Mouse (Mus musculus) embryonic facial prominence, embryonic 11.5 days (tissue): ENCODE data around the gene Gif. TPM values are rescaled to one million over a fixed set of nuclear protein-coding genes. Genes with fewer than 3 reads are reported as not detected.
A peak's percentile ranks its signal among the peaks of the same experiment; 100 is the strongest.

Source experiments
- ATAC-seq: fragments of 200-750 bp; cut with Nextera tagmentation; replicated peaks from 2 replicates; pipeline ENCODE4 v1.8.0; 2017; ENCODE audit warnings: low read depth; ENCODE audit not compliant: insufficient number of reproducible peaks, low FRiP score, low TSS enrichment
- DNase-seq: peaks from one replicate; pipeline ENCODE4 v3.0.0-alpha.2; 2015; ENCODE audit warnings: low spot score
- H3K27ac ChIP-seq: fragments of 300-500 bp; sonication (generic); replicated peaks from 2 replicates; pipeline ENCODE4 v1.5.1; 2014; ENCODE audit warnings: mild to moderate bottlenecking, low read depth, low read length, control low read depth
- H3K27me3 ChIP-seq: fragments of 300-500 bp; sonication (generic); 2 replicates; pipeline ENCODE4 v1.6.1; 2014; ENCODE audit warnings: mild to moderate bottlenecking, low read length, moderate library complexity, mixed read lengths; ENCODE audit not compliant: control insufficient read depth, insufficient read depth
- H3K36me3 ChIP-seq: fragments of 300-500 bp; sonication (generic); replicated peaks from 2 replicates; pipeline ENCODE4 v1.6.1; 2014; ENCODE audit warnings: low read depth, mild to moderate bottlenecking, low read length, moderate library complexity, mixed read lengths; ENCODE audit not compliant: control insufficient read depth, insufficient read depth
- H3K4me1 ChIP-seq: fragments of 300-500 bp; sonication (generic); 2 replicates; pipeline ENCODE4 v1.6.1; 2014; ENCODE audit warnings: low read length, mixed read lengths; ENCODE audit not compliant: control insufficient read depth, insufficient read depth
- H3K4me2 ChIP-seq: fragments of 300-500 bp; sonication (generic); 2 replicates; pipeline ENCODE4 v1.6.1; 2014; ENCODE audit warnings: low read depth, mild to moderate bottlenecking, control low read depth, low read length, moderate library complexity
- H3K4me3 ChIP-seq: fragments of 300-500 bp; sonication (generic); 2 replicates; pipeline ENCODE4 v1.5.1; 2014; ENCODE audit warnings: low read depth, low read length, control low read depth
- H3K9ac ChIP-seq: fragments of 300-500 bp; sonication (generic); replicated peaks from 2 replicates; pipeline ENCODE4 v1.6.1; 2014; ENCODE audit warnings: mild to moderate bottlenecking, control low read depth, low read length
- H3K9me3 ChIP-seq: fragments of 300-500 bp; sonication (generic); replicated peaks from 2 replicates; pipeline ENCODE4 v1.6.1; 2016; ENCODE audit warnings: mild to moderate bottlenecking, low read length, inconsistent platforms, mixed read lengths; ENCODE audit not compliant: control insufficient read depth
- WGBS: fragments of 180-500 bp; shearing (Covaris S2); extraction: QIAGEN DNeasy Blood & Tissue Kit; methylation state at CpG from one replicate; pipeline ENCODE4 v1.1.7; 2014; 5-methylcytosine and 5-hydroxymethylcytosine counted together
- polyA plus RNA-seq: library from polyadenylated mRNA; unstranded; fragments of >200 nt; fragmentation: Nextera tagmentation; extraction: Ambion mirVana; gene quantifications from 2 replicates; pipeline ENCODE4 v1.2.1, GENCODE M21; 2014

Gene Gif
- polyA plus RNA-seq, 1 experiment from 2014 or later: not detected

- Histone ChIP-seq H3K4me2 (no peak overlapping the region), H3K27me3 (no peaks in the 10 kb centered on the region), H3K27ac (no peak overlapping the region), H3K9ac (no peak overlapping the region), H3K9me3 (no peaks in the 10 kb centered on the region), H3K4me3 (no peak overlapping the region), H3K4me1 (no peaks in the 10 kb centered on the region), H3K36me3 (no peaks in the 10 kb centered on the region)
- ATAC-seq (0 out of 2 replicates have a peak, but pooled peaks have one; percentile 29), DNase-seq (peak; percentile 70)
- WGBS: 62% methylated on average over 7 of the region's 7 CpGs
Observed at GRCm38 (mm10) chr19:11777191-11777865, 30.0 kb downstream of the Gif start.

- no peak for DNase-seq
- no peak for ATAC-seq
- Histone ChIP-seq H3K4me1 (no peaks in the 10 kb centered on the region), H3K9me3 (no peaks in the 10 kb centered on the region), H3K27ac (no peak overlapping the region), H3K27me3 (no peaks in the 10 kb centered on the region), H3K9ac (no peak overlapping the region), H3K4me3 (no peak overlapping the region), H3K36me3 (no peaks in the 10 kb centered on the region), H3K4me2 (no peak overlapping the region)
- WGBS: 89% methylated on average over 14 of the region's 14 CpGs
Observed at GRCm38 (mm10) chr19:11785409-11786154, 38.2 kb downstream of the Gif start.

GRCm38 (mm10) chr19:11787826-11788225 lies 40.5 kb downstream of the Gif start:
- Histone ChIP-seq H3K4me2 (no peak overlapping the region), H3K9ac (no peak overlapping the region), H3K36me3 (no peaks in the 10 kb centered on the region), H3K4me3 (no peak overlapping the region), H3K27me3 (no peaks in the 10 kb centered on the region), H3K4me1 (no peaks in the 10 kb centered on the region), H3K27ac (no peak overlapping the region), H3K9me3 (no peaks in the 10 kb centered on the region)
- 93% methylated on average over 6 of the region's 6 CpGs for WGBS
- DNase-seq (no peak), ATAC-seq (no peak)

GRCm38 (mm10) chr19:11788876-11789275 lies 41.5 kb downstream of the Gif start:
- DNase-seq (no peak), ATAC-seq (no peak)
- no peaks in the 10 kb centered on the region for H3K36me3 ChIP-seq
- H3K9me3 ChIP-seq: no peaks in the 10 kb centered on the region
- H3K9ac ChIP-seq: no peak overlapping the region
- no peaks in the 10 kb centered on the region for H3K27me3 ChIP-seq
- WGBS: 83% methylated on average over 6 of the region's 6 CpGs
- H3K27ac ChIP-seq: no peak overlapping the region
- H3K4me1 ChIP-seq: no peaks in the 10 kb centered on the region
- no peak overlapping the region for H3K4me3 ChIP-seq
- no peak overlapping the region for H3K4me2 ChIP-seq

GRCm38 (mm10) chr19:11791825-11792224 lies 44.5 kb downstream of the Gif start:
- DNase-seq (no peak), ATAC-seq (no peak)
- 81% methylated on average over 5 of the region's 5 CpGs for WGBS
- Histone ChIP-seq H3K9me3 (no peaks in the 10 kb centered on the region), H3K4me2 (no peak overlapping the region), H3K9ac (no peak overlapping the region), H3K4me1 (no peaks in the 10 kb centered on the region), H3K27ac (no peak overlapping the region), H3K27me3 (no peaks in the 10 kb centered on the region), H3K4me3 (no peak overlapping the region), H3K36me3 (no peaks in the 10 kb centered on the region)

GRCm38 (mm10) chr19:11793741-11794359 lies 46.5 kb downstream of the Gif start:
- no peaks in the 10 kb centered on the region for H3K4me1 ChIP-seq
- no peaks in the 10 kb centered on the region for H3K9me3 ChIP-seq
- H3K4me3 ChIP-seq: no peak overlapping the region
- no peak overlapping the region for H3K27ac ChIP-seq
- ATAC-seq (no peak), DNase-seq (no peak)
- WGBS: 88% methylated on average over 2 of the region's 2 CpGs
- H3K27me3 ChIP-seq: no peaks in the 10 kb centered on the region
- H3K4me2 ChIP-seq: no peak overlapping the region
- H3K36me3 ChIP-seq: no peaks in the 10 kb centered on the region
- no peak overlapping the region for H3K9ac ChIP-seq

GRCm38 (mm10) chr19:11794447-11794846 lies 47.1 kb downstream of the Gif start:
- H3K27ac ChIP-seq: no peak overlapping the region
- WGBS: 88% methylated on average over 6 of the region's 6 CpGs
- ATAC-seq: no peak

More at GRCm38 (mm10) chr19:11794447-11794846, 47.1 kb downstream of the Gif start:
- Histone ChIP-seq H3K9ac (no peak overlapping the region), H3K4me3 (no peak overlapping the region), H3K9me3 (no peaks in the 10 kb centered on the region), H3K36me3 (no peaks in the 10 kb centered on the region), H3K4me2 (no peak overlapping the region), H3K27me3 (no peaks in the 10 kb centered on the region), H3K4me1 (no peaks in the 10 kb centered on the region)
- DNase-seq: no peak
